Mouse (Mus musculus) layer of hippocampus, adult 9-11 months (tissue): Measurements from ENCODE around the gene Sdhaf2.

Experiments used
- DNase-seq: peaks from one replicate; pipeline ENCODE4 v3.0.0; 2022

The Sdhaf2 gene

GRCm38 (mm10) chr19:10496976-10497375 lies 29.0 kb downstream of the Sdhaf2 start:
- no peak for DNase-seq

GRCm38 (mm10) chr19:10495670-10496069 lies 30.3 kb downstream of the Sdhaf2 start:
- DNase-seq = no peak

GRCm38 (mm10) chr19:10486264-10486738 lies 39.6 kb downstream of the Sdhaf2 start:
- DNase-seq = peak; percentile 57

- DNase-seq = no peak
These were observed 43.2 kb downstream of the Sdhaf2 start, which contains the start of gene Ppp1r32 for GRCm38 (mm10) chr19:10482703-10483102. Ppp1r32 (minus strand) TSS chr19:10482928.

- no peak for DNase-seq
These were observed 46.4 kb downstream of the Sdhaf2 start for GRCm38 (mm10) chr19:10479541-10479940.

- DNase-seq = no peak
These were observed 52.2 kb downstream of the Sdhaf2 start for GRCm38 (mm10) chr19:10473779-10474178.

- DNase-seq = peak; percentile 55
These were observed 53.0 kb downstream of the Sdhaf2 start for GRCm38 (mm10) chr19:10472958-10473357.

- DNase-seq = peak; percentile 74
These were observed 56.7 kb downstream of the Sdhaf2 start for GRCm38 (mm10) chr19:10469171-10469658.

GRCm38 (mm10) chr19:10464427-10464826 lies 61.5 kb downstream of the Sdhaf2 start:
- DNase-seq = no peak

- DNase-seq = no peak
These were observed 64.4 kb downstream of the Sdhaf2 start for GRCm38 (mm10) chr19:10461584-10461983.

GRCm38 (mm10) chr19:10459907-10460306 lies 66.0 kb downstream of the Sdhaf2 start:
- peak; percentile 74 for DNase-seq

GRCm38 (mm10) chr19:10458096-10458495 lies 67.8 kb downstream of the Sdhaf2 start:
- DNase-seq = no peak

GRCm38 (mm10) chr19:10457484-10457800 lies 68.5 kb downstream of the Sdhaf2 start:
- peak; percentile 62 for DNase-seq

- peak; percentile 70 for DNase-seq
These were observed 69.0 kb downstream of the Sdhaf2 start, which contains the start of gene Lrrc10b for GRCm38 (mm10) chr19:10456752-10457483. Lrrc10b (minus strand) TSS chr19:10457473.

- DNase-seq = no peak
These were observed 70.5 kb downstream of the Sdhaf2 start for GRCm38 (mm10) chr19:10455437-10455806.

- no peak for DNase-seq
These were observed 71.1 kb downstream of the Sdhaf2 start for GRCm38 (mm10) chr19:10454718-10455436.
